Mouse (Mus musculus) MEL (cell line): ENCODE results near the gene Gprc5d. TPM values are rescaled to one million over a fixed set of nuclear protein-coding genes. Genes with fewer than 3 reads are reported as not detected.

Experiments used
- DNase-seq: peaks from one replicate; pipeline ENCODE4 v3.0.0; 2011; ENCODE audit warnings: low read depth, low spot score
- H3K27ac ChIP-seq: 2 replicates; pipeline ENCODE4 v1.5.1; 2012; ENCODE audit warnings: low read depth, mild to moderate bottlenecking, control low read depth, low read length, moderate library complexity; ENCODE audit not compliant: control insufficient read depth
- H3K27me3 ChIP-seq, 2 experiments: fragments of 150-350 bp in 1 of 2; sonication (generic) in 1 of 2; 2 replicates each; pipeline ENCODE4 v1.6.1; 2012; ENCODE audit warnings: low read length in 2 of 2, mild to moderate bottlenecking in 2 of 2, improper control_type of control experiment in 1 of 2, moderate library complexity in 1 of 2; ENCODE audit not compliant: insufficient read depth in 2 of 2, control insufficient read depth in 1 of 2
- H3K36me3 ChIP-seq, 2 experiments: 2 replicates each; pipeline ENCODE4 v1.6.1; 2012 to 2014; ENCODE audit warnings: low read length in 2 of 2, improper control_type of control experiment in 1 of 2, inconsistent platforms in 1 of 2, mild to moderate bottlenecking in 1 of 2; ENCODE audit not compliant: insufficient read depth in 2 of 2, control insufficient read depth in 1 of 2
- H3K4me1 ChIP-seq, 2 experiments: fragments of 150-350 bp in 1 of 2; sonication (generic) in 1 of 2; 2 replicates each; pipeline ENCODE4 v1.6.1; 2012; ENCODE audit warnings: low read length in 2 of 2, improper control_type of control experiment in 1 of 2, mild to moderate bottlenecking in 1 of 2; ENCODE audit not compliant: insufficient read depth in 2 of 2, control insufficient read depth in 1 of 2
- H3K4me3 ChIP-seq, 2 experiments: fragments of 150-350 bp in 1 of 2; sonication (generic) in 1 of 2; 2 replicates each; pipeline ENCODE4 v1.5.1; 2012; ENCODE audit warnings: low read depth in 2 of 2, low read length in 2 of 2, mild to moderate bottlenecking in 2 of 2, moderate library complexity in 2 of 2, control low read depth in 1 of 2, improper control_type of control experiment in 1 of 2; ENCODE audit not compliant: control insufficient read depth in 1 of 2, insufficient read depth in 1 of 2
- H3K79me2 ChIP-seq: 2 replicates; pipeline ENCODE4 v1.6.1; 2012; ENCODE audit warnings: mild to moderate bottlenecking, low read length, moderate library complexity; ENCODE audit not compliant: control insufficient read depth, poor library complexity, insufficient read depth
- H3K9ac ChIP-seq: 2 replicates; pipeline ENCODE4 v1.6.1; 2012; ENCODE audit warnings: low read depth, mild to moderate bottlenecking, control low read depth, low read length, moderate library complexity; ENCODE audit not compliant: control insufficient read depth, poor library complexity, severe bottlenecking
- H3K9me3 ChIP-seq: fragments of 150-350 bp; sonication (generic); replicated peaks from 2 replicates; pipeline ENCODE4 v1.6.1; 2012; ENCODE audit warnings: mild to moderate bottlenecking, low read length, improper control_type of control experiment, moderate library complexity; ENCODE audit not compliant: insufficient read depth
- BHLHE40 ChIP-seq: IDR thresholded peaks from 2 replicates; pipeline ENCODE4 v1.6.1; 2012; ENCODE audit warnings: low read depth, mild to moderate bottlenecking, inconsistent platforms, low read length, improper control_type of control experiment, borderline replicate concordance
- CHD1 ChIP-seq: IDR thresholded peaks from 2 replicates; pipeline ENCODE4 v1.6.1; 2012; ENCODE audit warnings: low read depth, mild to moderate bottlenecking, inconsistent platforms, low read length, improper control_type of control experiment
- E2F4 ChIP-seq: IDR thresholded peaks from 2 replicates; pipeline ENCODE4 v1.6.1; 2011; ENCODE audit warnings: low read depth, low read length, improper control_type of control experiment, borderline replicate concordance
- ETS1 ChIP-seq: IDR thresholded peaks from 2 replicates; pipeline ENCODE4 v1.6.1; 2012; ENCODE audit warnings: low read depth, mild to moderate bottlenecking, inconsistent platforms, low read length, improper control_type of control experiment, moderate library complexity
- GABPA ChIP-seq: IDR thresholded peaks from 2 replicates; pipeline ENCODE4 v1.6.1; 2012; ENCODE audit warnings: low read depth, mild to moderate bottlenecking, inconsistent platforms, low read length, improper control_type of control experiment, moderate library complexity
- HCFC1 ChIP-seq: IDR thresholded peaks from 2 replicates; pipeline ENCODE4 v1.6.1; 2012; ENCODE audit warnings: low read depth, mild to moderate bottlenecking, inconsistent platforms, low read length, improper control_type of control experiment, moderate library complexity
- JUND ChIP-seq: IDR thresholded peaks from 2 replicates; pipeline ENCODE4 v1.6.1; 2011; ENCODE audit warnings: low read depth, mild to moderate bottlenecking, improper control_type of control experiment, low read length
- KAT2A ChIP-seq: conservative IDR thresholded peaks from 2 replicates; pipeline ENCODE4 v1.6.1; 2012; ENCODE audit warnings: low read depth, low read length, improper control_type of control experiment, inconsistent platforms
- MAZ ChIP-seq: IDR thresholded peaks from 2 replicates; pipeline ENCODE4 v1.6.1; 2012; ENCODE audit warnings: low read depth, mild to moderate bottlenecking, inconsistent platforms, low read length, improper control_type of control experiment
- MYB ChIP-seq: IDR thresholded peaks from 2 replicates; pipeline ENCODE4 v1.6.1; 2011; ENCODE audit warnings: mild to moderate bottlenecking, low read depth, low read length, improper control_type of control experiment
- MYC ChIP-seq: IDR thresholded peaks from 2 replicates; pipeline ENCODE4 v1.6.1; 2011; ENCODE audit warnings: low read depth, mild to moderate bottlenecking, low read length, improper control_type of control experiment, moderate library complexity
- POLR2AphosphoS2 ChIP-seq: IDR thresholded peaks from 2 replicates; pipeline ENCODE4 v1.6.1; 2011; ENCODE audit warnings: low read length, improper control_type of control experiment
- POLR2AphosphoS5 ChIP-seq: IDR thresholded peaks from 2 replicates; pipeline ENCODE4 v1.6.1; 2012; ENCODE audit warnings: low read depth, borderline replicate concordance, mild to moderate bottlenecking, inconsistent platforms, low read length, moderate library complexity, mixed read lengths
- RAD21 ChIP-seq: IDR thresholded peaks from 2 replicates; pipeline ENCODE4 v1.6.1; 2011; ENCODE audit warnings: mild to moderate bottlenecking, low read depth, low read length, improper control_type of control experiment
- RCOR1 ChIP-seq: IDR thresholded peaks from 2 replicates; pipeline ENCODE4 v1.6.1; 2012; ENCODE audit warnings: low read depth, mild to moderate bottlenecking, inconsistent platforms, low read length, improper control_type of control experiment
- SIN3A ChIP-seq: IDR thresholded peaks from 2 replicates; pipeline ENCODE4 v1.6.1; 2012; ENCODE audit warnings: low read length, improper control_type of control experiment, inconsistent platforms
- TAL1 ChIP-seq: IDR thresholded peaks from 2 replicates; pipeline ENCODE4 v1.6.1; 2012; ENCODE audit warnings: mild to moderate bottlenecking, inconsistent platforms, low read length, moderate library complexity, mixed read lengths
- TBP ChIP-seq: IDR thresholded peaks from 2 replicates; pipeline ENCODE4 v1.8.0; 2011; ENCODE audit warnings: low read depth, low read length, improper control_type of control experiment
- TCF12 ChIP-seq: IDR thresholded peaks from 2 replicates; pipeline ENCODE4 v1.6.1; 2014; ENCODE audit warnings: low read depth, mild to moderate bottlenecking, inconsistent platforms, low read length, improper control_type of control experiment, moderate library complexity
- USF1 ChIP-seq: IDR thresholded peaks from 2 replicates; pipeline ENCODE4 v1.6.1; 2014; ENCODE audit warnings: low read depth, mild to moderate bottlenecking, inconsistent platforms, low read length, improper control_type of control experiment, moderate library complexity
- ZC3H11A ChIP-seq: IDR thresholded peaks from 2 replicates; pipeline ENCODE4 v1.6.1; 2012; ENCODE audit warnings: low read depth, mild to moderate bottlenecking, inconsistent platforms, low read length, improper control_type of control experiment
- ZKSCAN1 ChIP-seq: IDR thresholded peaks from 2 replicates; pipeline ENCODE4 v1.6.1; 2012; ENCODE audit warnings: low read depth, mild to moderate bottlenecking, inconsistent platforms, low read length, improper control_type of control experiment, moderate library complexity
- ZNF384 ChIP-seq: IDR thresholded peaks from 2 replicates; pipeline ENCODE4 v1.6.1; 2012; ENCODE audit warnings: low read depth, mild to moderate bottlenecking, inconsistent platforms, low read length, improper control_type of control experiment
- polyA plus RNA-seq, 2 experiments: library from polyadenylated mRNA; stranded (reverse) in 1 of 2; unstranded in 1 of 2; fragments of >175 nt in 1 of 2; fragments of >200 nt in 1 of 2; gene quantifications; 2 replicates each; pipeline versions ENCODE4 v1.2.1 to v1.2.4; 2012; ENCODE audit warnings: low replicate concordance in 2 of 2, low read depth in 1 of 2; ENCODE audit not compliant: insufficient read length in 2 of 2, insufficient read depth in 1 of 2, missing spikeins in 1 of 2
- total RNA-seq: library from RNA; depleted of rRNA; stranded (reverse); fragments of 300-350 nt; gene quantifications from 2 replicates; pipeline ENCODE4 v1.2.3, GENCODE M21; 2012

Gprc5d gene
- total and polyA plus RNA-seq, 3 experiments: not detected

- TF ChIP-seq ZNF384 (no peak), USF1 (no peak), E2F4 (no peak), GABPA (no peak), MYB (no peak), HCFC1 (no peak), POLR2AphosphoS5 (no peak), POLR2AphosphoS2 (no peak), CHD1 (no peak), TAL1 (no peak), ZKSCAN1 (no peak), SIN3A (no peak), ETS1 (no peak)
- TF ChIP-seq, all 39 proteins: peak for 0
- no peak overlapping the region for H3K9ac ChIP-seq
- H3K4me1 ChIP-seq: no peaks in the 10 kb centered on the region
- H3K4me3 ChIP-seq: no peak overlapping the region
- H3K27me3 ChIP-seq: no peaks in the 10 kb centered on the region
- no peaks in the 10 kb centered on the region for H3K36me3 ChIP-seq
- H3K9me3 ChIP-seq: no peaks in the 10 kb centered on the region
- no peak overlapping the region for H3K27ac ChIP-seq
- H3K79me2 ChIP-seq: no peaks in the 10 kb centered on the region
- DNase-seq: no peak
Observed at GRCm38 (mm10) chr6:135085703-135086102, 32.4 kb downstream of the Gprc5d start.

DNA sequence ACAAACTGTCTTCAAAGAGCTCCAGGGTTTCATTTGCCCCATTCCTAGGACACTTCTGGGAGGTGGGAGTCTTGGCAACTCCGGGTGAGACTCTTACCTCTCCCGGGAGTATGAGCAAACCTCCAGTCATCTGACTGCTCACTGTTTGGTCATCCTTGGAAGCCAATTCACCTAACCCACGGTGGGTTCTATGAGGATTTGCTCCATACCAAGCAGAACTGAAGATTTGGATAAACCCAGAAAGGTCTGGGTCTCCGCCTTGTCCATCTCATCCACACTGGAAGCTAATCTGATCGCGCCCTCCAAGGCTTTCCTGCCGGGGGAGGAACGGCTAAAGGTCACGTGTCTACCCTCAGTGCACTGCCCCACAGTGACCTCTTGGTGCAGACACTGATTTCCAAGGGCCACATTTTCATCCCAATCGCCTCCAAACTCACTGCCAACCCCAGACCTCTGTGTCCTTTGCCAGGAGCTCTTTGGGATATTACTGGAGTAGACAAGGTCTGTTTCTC, 34.0 kb downstream of the Gprc5d start:
- Histone ChIP-seq H3K79me2 (no peaks in the 10 kb centered on the region), H3K36me3 (no peaks in the 10 kb centered on the region), H3K9ac (no peak overlapping the region), H3K4me3 (no peak overlapping the region), H3K27ac (no peak overlapping the region), H3K27me3 (no peaks in the 10 kb centered on the region), H3K4me1 (no peaks in the 10 kb centered on the region), H3K9me3 (no peaks in the 10 kb centered on the region)
- TF ChIP-seq MYC (no peak), TCF12 (no peak), BHLHE40 (no peak), SIN3A (no peak), TBP (no peak), JUND (no peak), ZC3H11A (no peak), KAT2A (no peak), RAD21 (no peak), MYB (no peak), GABPA (no peak), CHD1 (no peak), ETS1 (no peak), RCOR1 (no peak), MAZ (no peak)
- DNase-seq: no peak
